Mouse (Mus musculus) lung, postnatal 0 days (tissue): ENCODE data around the gene Kif3a.

Source experiments
- CTCF ChIP-seq: IDR thresholded peaks from 2 replicates; pipeline ENCODE4 v1.5.1; 2016; ENCODE audit warnings: antibody characterized with exemption, mild to moderate bottlenecking
- EP300 ChIP-seq: IDR thresholded peaks from 2 replicates; pipeline ENCODE4 v1.6.1; 2016; ENCODE audit warnings: antibody characterized with exemption, mild to moderate bottlenecking, control low read depth

- TF ChIP-seq EP300 (peak; percentile 36; the same call in 1 of the 2 replicates), CTCF (no peak)
These were observed 41.7 kb upstream of the Kif3a start for GRCm38 (mm10) chr11:53525461-53525860.
